Mouse (Mus musculus): ENCODE data around the gene U2af2. TPM values are rescaled to one million over a fixed set of nuclear protein-coding genes. Genes with fewer than 3 reads are reported as not detected.

The U2af2 gene
- polyA plus RNA-seq, 1 experiment: 150 TPM

DNA sequence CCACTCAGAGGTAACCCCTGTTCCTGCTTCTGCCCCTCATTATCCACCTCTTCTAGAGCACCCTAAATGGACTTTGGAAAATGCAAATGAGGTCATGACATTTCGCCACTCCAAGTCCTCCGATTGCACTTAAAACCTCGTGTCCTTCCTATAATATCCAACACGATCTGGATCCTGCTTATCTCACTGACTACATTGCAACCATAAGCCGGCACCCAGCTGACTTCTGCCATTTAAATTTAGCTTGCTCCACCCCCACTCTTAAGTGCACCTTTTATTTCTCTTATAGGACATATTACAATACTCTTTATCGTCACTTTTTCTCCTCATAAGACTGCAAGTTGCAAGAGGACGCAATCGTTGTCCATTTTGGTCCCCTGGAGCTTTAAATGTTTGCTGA is 24.5 kb upstream of the U2af2 start:
- no peak overlapping the region for H3K27ac ChIP-seq (ENCODE audit: insufficient read depth, low read depth, low read length)
- no peaks in the 10 kb centered on the region for H3K27me3 ChIP-seq (ENCODE audit: control insufficient read depth, insufficient read depth, low read length)
- TF ChIP-seq POLR2A (IDR thresholded peaks at IDR 0.05; ENCODE audit: low read depth, low read length) (no peak), CTCF (IDR thresholded peaks at IDR 0.05; ENCODE audit: extremely low read depth, insufficient read length, insufficient replicate concordance, low read depth, low read length) (no peak)
- peaks cover 2% of the 10 kb centered on the region; the same call in 1 of the 2 replicates for H3K4me1 ChIP-seq (ENCODE audit: control insufficient read depth, insufficient read depth, insufficient read length, low read length)
- 61% methylated on average over 8 of the region's 8 CpGs for WGBS
- H3K36me3 ChIP-seq (ENCODE audit: control insufficient read depth, insufficient read depth, low read length): peaks cover 13% of the 10 kb centered on the region
- no peak overlapping the region for H3K4me3 ChIP-seq (ENCODE audit: low read depth, low read length)

DNA sequence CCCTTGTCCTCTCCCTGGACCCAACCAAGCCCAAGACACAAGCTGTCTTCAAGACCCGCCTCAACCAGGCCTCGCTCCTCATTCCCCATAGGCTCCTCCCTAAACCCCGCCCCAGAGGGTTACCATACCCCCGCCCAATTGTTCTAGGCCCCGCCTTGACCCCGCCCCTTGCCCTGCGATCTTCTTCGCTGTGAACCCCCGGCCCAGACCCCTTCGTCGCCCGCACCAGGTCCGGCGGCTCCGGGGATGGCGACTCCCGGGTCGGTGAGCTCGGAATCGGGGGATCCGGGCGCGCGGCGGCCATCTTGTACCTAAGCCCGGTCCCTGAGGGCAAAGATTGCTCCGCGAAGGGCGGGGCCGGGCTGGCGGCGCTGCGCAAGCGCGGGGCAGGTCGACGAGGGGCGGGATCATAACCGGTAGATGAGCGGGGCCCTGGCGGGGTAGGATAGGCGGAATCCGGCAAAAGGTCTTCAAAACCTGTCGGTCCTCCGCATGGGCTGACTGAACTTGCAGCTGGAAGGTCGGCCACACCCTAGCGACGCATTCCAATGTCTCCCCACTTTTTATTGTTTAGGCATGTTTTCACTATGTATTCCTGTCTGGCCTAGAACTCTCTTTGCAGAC is 23.7 kb upstream of the U2af2 start, which contains the start of gene Zfp784:
Zfp784 (minus strand) TSS at position 338 of the 624 bp plus-strand sequence.
- TF ChIP-seq POLR2A (IDR thresholded peaks at IDR 0.05; ENCODE audit: low read depth, low read length) (peak; percentile 77), CTCF (IDR thresholded peaks at IDR 0.05; ENCODE audit: extremely low read depth, insufficient read length, insufficient replicate concordance, low read depth, low read length) (no peak)
- Histone ChIP-seq H3K36me3 (ENCODE audit: control insufficient read depth, insufficient read depth, low read length) (peaks cover 6% of the 10 kb centered on the region), H3K4me3 (ENCODE audit: low read depth, low read length) (peak within 1 kb of the TSS; percentile 92), H3K27ac (ENCODE audit: insufficient read depth, low read depth, low read length) (peak within 1 kb of the TSS; percentile 88), H3K27me3 (ENCODE audit: control insufficient read depth, insufficient read depth, low read length) (no peaks in the 10 kb centered on the region), H3K4me1 (ENCODE audit: control insufficient read depth, insufficient read depth, insufficient read length, low read length) (peaks cover 2% of the 10 kb centered on the region; the same call in 1 of the 2 replicates)
- under 1% methylated on average over 48 of the region's 48 CpGs for WGBS

DNA sequence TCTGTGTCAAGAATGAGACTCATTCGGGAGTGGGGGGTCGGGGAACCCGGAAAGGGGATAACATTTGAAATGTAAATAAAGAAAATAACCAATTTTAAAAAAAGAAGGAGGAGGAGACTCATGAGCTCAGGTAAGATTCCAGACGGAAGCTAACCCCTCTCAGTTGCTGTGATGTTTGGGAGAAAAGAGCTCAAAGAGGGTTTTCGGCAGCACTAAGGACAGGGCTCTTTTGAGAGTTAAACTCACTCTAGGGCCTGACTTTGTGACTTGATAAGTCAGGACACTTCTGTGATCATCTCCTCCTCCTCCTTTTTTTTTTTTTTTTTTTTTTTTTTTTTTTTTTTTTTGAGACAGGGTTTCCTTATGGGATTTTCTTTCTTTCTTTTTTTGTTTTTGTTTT is 23.0 kb upstream of the U2af2 start:
- 14% methylated on average over 5 of the region's 5 CpGs for WGBS
- Histone ChIP-seq H3K27ac (ENCODE audit: insufficient read depth, low read depth, low read length) (no peak overlapping the region; the same call in 1 of the 2 replicates), H3K36me3 (ENCODE audit: control insufficient read depth, insufficient read depth, low read length) (peaks cover 6% of the 10 kb centered on the region), H3K27me3 (ENCODE audit: control insufficient read depth, insufficient read depth, low read length) (no peaks in the 10 kb centered on the region), H3K4me3 (ENCODE audit: low read depth, low read length) (no peak overlapping the region; the same call in 1 of the 2 replicates), H3K4me1 (ENCODE audit: control insufficient read depth, insufficient read depth, insufficient read length, low read length) (peaks cover 2% of the 10 kb centered on the region; the same call in 1 of the 2 replicates)
- TF ChIP-seq CTCF (IDR thresholded peaks at IDR 0.05; ENCODE audit: extremely low read depth, insufficient read length, insufficient replicate concordance, low read depth, low read length): no peak
- no peak for TF ChIP-seq POLR2A (IDR thresholded peaks at IDR 0.05; ENCODE audit: low read depth, low read length)

DNA sequence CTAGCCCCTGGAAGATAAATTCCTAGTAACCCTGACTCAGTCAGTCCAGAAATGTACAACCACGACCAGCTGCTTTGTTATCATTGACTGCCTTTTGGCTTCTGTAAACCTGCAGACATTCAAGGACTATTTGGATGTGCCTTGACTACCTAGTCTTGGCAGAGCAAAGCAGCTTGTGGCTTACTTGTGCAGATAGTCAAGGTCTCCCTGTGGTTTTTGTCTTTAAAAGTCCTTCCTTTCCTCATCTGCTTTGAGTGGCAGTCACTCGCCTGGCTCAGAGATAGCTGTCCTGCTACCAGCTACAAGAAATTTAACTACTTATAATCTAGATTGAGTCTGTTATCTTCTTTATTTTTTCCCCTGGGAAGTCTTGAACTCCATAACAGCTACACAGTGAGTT is 17.0 kb upstream of the U2af2 start:
- TF ChIP-seq POLR2A (IDR thresholded peaks at IDR 0.05; ENCODE audit: low read depth, low read length) (no peak), CTCF (IDR thresholded peaks at IDR 0.05; ENCODE audit: extremely low read depth, insufficient read length, insufficient replicate concordance, low read depth, low read length) (no peak)
- no peak overlapping the region for H3K4me3 ChIP-seq (ENCODE audit: low read depth, low read length)
- no peaks in the 10 kb centered on the region for H3K27me3 ChIP-seq (ENCODE audit: control insufficient read depth, insufficient read depth, low read length)
- H3K27ac ChIP-seq (ENCODE audit: insufficient read depth, low read depth, low read length): no peak overlapping the region
- H3K36me3 ChIP-seq (ENCODE audit: control insufficient read depth, insufficient read depth, low read length): no peaks in the 10 kb centered on the region
- WGBS: 61% methylated on average over 2 of the region's 2 CpGs
- H3K4me1 ChIP-seq (ENCODE audit: control insufficient read depth, insufficient read depth, insufficient read length, low read length): no peaks in the 10 kb centered on the region

DNA sequence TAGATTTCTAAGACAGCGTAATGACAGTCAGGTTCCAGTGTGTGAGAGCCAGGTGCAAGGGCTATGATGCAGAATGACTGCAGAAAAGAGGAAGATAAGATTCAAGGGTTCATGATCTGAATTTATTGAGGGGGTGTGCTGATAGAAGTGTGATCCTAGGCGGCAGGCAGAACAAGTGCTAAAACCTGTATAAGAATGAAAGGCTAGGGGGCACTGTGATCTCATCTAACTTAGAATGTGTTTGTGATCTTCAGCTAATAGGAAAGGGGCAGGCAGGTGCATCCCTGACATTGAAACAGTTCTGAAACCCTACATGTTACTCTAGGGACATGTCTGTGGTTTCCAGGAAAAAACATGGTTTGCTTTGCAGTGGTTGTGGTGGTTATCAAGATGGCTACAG is 15.8 kb upstream of the U2af2 start:
- Histone ChIP-seq H3K27ac (ENCODE audit: insufficient read depth, low read depth, low read length) (no peak overlapping the region), H3K4me1 (ENCODE audit: control insufficient read depth, insufficient read depth, insufficient read length, low read length) (no peaks in the 10 kb centered on the region), H3K27me3 (ENCODE audit: control insufficient read depth, insufficient read depth, low read length) (peaks cover 8% of the 10 kb centered on the region), H3K4me3 (ENCODE audit: low read depth, low read length) (no peak overlapping the region), H3K36me3 (ENCODE audit: control insufficient read depth, insufficient read depth, low read length) (no peaks in the 10 kb centered on the region)
- no peak for TF ChIP-seq POLR2A (IDR thresholded peaks at IDR 0.05; ENCODE audit: low read depth, low read length)
- no peak for TF ChIP-seq CTCF (IDR thresholded peaks at IDR 0.05; ENCODE audit: extremely low read depth, insufficient read length, insufficient replicate concordance, low read depth, low read length)
- 75% methylated on average over 2 of the region's 2 CpGs for WGBS

DNA sequence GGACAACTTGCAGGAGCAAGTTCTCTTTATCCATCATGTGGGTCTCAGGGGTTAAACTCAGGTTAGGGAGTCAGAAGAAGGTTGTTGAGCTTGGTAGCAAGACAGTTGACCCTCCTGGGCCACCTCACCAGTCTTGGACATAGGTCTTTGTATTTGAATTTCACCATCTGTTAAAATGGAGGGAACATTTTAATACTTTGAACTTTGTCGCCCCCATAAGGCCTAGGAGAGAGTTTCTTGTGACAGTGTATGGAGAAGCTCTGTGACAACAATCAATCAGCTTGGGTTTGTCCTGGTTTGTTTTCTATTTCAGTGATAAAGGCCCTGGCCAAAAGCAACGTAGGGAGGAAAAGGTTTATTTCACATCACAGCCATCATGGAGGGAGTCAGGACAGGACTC is 14.6 kb upstream of the U2af2 start:
- 9% methylated on average over 2 of the region's 2 CpGs for WGBS

More for the DNA sequence above, 14.6 kb upstream of the U2af2 start:
- Histone ChIP-seq H3K36me3 (ENCODE audit: control insufficient read depth, insufficient read depth, low read length) (no peaks in the 10 kb centered on the region), H3K4me3 (ENCODE audit: low read depth, low read length) (no peak overlapping the region), H3K4me1 (ENCODE audit: control insufficient read depth, insufficient read depth, insufficient read length, low read length) (no peaks in the 10 kb centered on the region; the same call in 1 of the 2 replicates), H3K27me3 (ENCODE audit: control insufficient read depth, insufficient read depth, low read length) (peaks cover 20% of the 10 kb centered on the region), H3K27ac (ENCODE audit: insufficient read depth, low read depth, low read length) (no peak overlapping the region)
- TF ChIP-seq POLR2A (IDR thresholded peaks at IDR 0.05; ENCODE audit: low read depth, low read length): no peak
- no peak for TF ChIP-seq CTCF (IDR thresholded peaks at IDR 0.05; ENCODE audit: extremely low read depth, insufficient read length, insufficient replicate concordance, low read depth, low read length)

Data from small intestine, adult 2 months (tissue).